Mouse (Mus musculus) CH12.LX (cell line): ENCODE measurements around the gene Astn2. TPM values are rescaled to one million over a fixed set of nuclear protein-coding genes. Genes with fewer than 3 reads are reported as not detected.

Experiments
- DNase-seq: peaks from one replicate; pipeline ENCODE4 v3.0.0-alpha.2; 2013; ENCODE audit errors: extremely low read depth
- H3K27ac ChIP-seq: 2 replicates; pipeline ENCODE4 v1.5.1; 2012; ENCODE audit warnings: low read depth, mild to moderate bottlenecking, control low read depth, moderate library complexity; ENCODE audit not compliant: insufficient read depth
- H3K27me3 ChIP-seq: replicated peaks from 2 replicates; pipeline ENCODE3; 2012; ENCODE audit warnings: inconsistent platforms
- H3K36me3 ChIP-seq, 2 experiments: replicated peaks in 1 of 2; 2 replicates each; pipeline versions ENCODE3 to v1.6.1; 2012; ENCODE audit warnings: inconsistent platforms in 1 of 2, low read length in 1 of 2, mild to moderate bottlenecking in 1 of 2, mixed read lengths in 1 of 2, moderate library complexity in 1 of 2; ENCODE audit not compliant: control insufficient read depth in 1 of 2, insufficient read depth in 1 of 2
- H3K4me1 ChIP-seq, 2 experiments: 2 replicates each; pipeline ENCODE4 v1.6.1; 2012; ENCODE audit warnings: inconsistent platforms in 1 of 2, moderate library complexity in 1 of 2; ENCODE audit not compliant: insufficient read depth in 2 of 2, control insufficient read depth in 1 of 2
- H3K4me2 ChIP-seq: 2 replicates; pipeline ENCODE4 v1.6.1; 2012; ENCODE audit warnings: low read depth, mild to moderate bottlenecking, control low read depth; ENCODE audit not compliant: poor library complexity, insufficient read depth, severe bottlenecking
- H3K4me3 ChIP-seq, 3 experiments: fragments of 150-350 bp in 1 of 3; sonication (generic) in 1 of 3; replicated peaks in 1 of 3; 2 replicates each; pipeline versions ENCODE3 to v1.5.1; 2011 to 2012; ENCODE audit warnings: low read depth in 2 of 3, low read length in 2 of 3, mild to moderate bottlenecking in 2 of 3, moderate library complexity in 2 of 3, control low read depth in 1 of 3, improper control_type of control experiment in 1 of 3, inconsistent platforms in 1 of 3, mixed read lengths in 1 of 3; ENCODE audit not compliant: poor library complexity in 1 of 3
- H3K79me2 ChIP-seq: replicated peaks from 2 replicates; pipeline ENCODE4 v1.6.1; 2012; ENCODE audit warnings: mild to moderate bottlenecking, moderate library complexity; ENCODE audit not compliant: control insufficient read depth, poor library complexity, insufficient read depth, severe bottlenecking; ENCODE audit errors: extremely low read depth
- H3K9ac ChIP-seq: 2 replicates; pipeline ENCODE4 v1.6.1; 2012; ENCODE audit warnings: low read depth, mild to moderate bottlenecking, control low read depth, moderate library complexity; ENCODE audit not compliant: insufficient read depth
- H3K9me3 ChIP-seq: replicated peaks from 2 replicates; pipeline ENCODE3; 2012; ENCODE audit warnings: low read length, inconsistent platforms, mixed read lengths
- CHD1 ChIP-seq: IDR thresholded peaks from 2 replicates; pipeline ENCODE4 v1.6.1; 2012; ENCODE audit warnings: low read depth, low read length, improper control_type of control experiment, inconsistent platforms
- CHD2 ChIP-seq: IDR thresholded peaks from 2 replicates; pipeline ENCODE4 v1.6.1; 2011; ENCODE audit warnings: low read length, improper control_type of control experiment
- EP300 ChIP-seq: IDR thresholded peaks from 2 replicates; pipeline ENCODE4 v1.6.1; 2011; ENCODE audit warnings: low read length, improper control_type of control experiment
- ETS1 ChIP-seq: conservative IDR thresholded peaks from 2 replicates; pipeline ENCODE4 v1.6.1; 2012; ENCODE audit warnings: low read depth, mild to moderate bottlenecking, inconsistent platforms, low read length, improper control_type of control experiment, moderate library complexity
- HCFC1 ChIP-seq: IDR thresholded peaks from 2 replicates; pipeline ENCODE4 v1.6.1; 2012; ENCODE audit warnings: low read depth, mild to moderate bottlenecking, inconsistent platforms, low read length, improper control_type of control experiment
- JUN ChIP-seq: IDR thresholded peaks from 2 replicates; pipeline ENCODE4 v1.6.1; 2011; ENCODE audit warnings: low read depth, mild to moderate bottlenecking, low read length, improper control_type of control experiment, moderate library complexity; ENCODE audit not compliant: insufficient read depth
- KAT2A ChIP-seq: IDR thresholded peaks from 2 replicates; pipeline ENCODE4 v1.6.1; 2012; ENCODE audit warnings: low read length, improper control_type of control experiment, inconsistent platforms; ENCODE audit not compliant: insufficient replicate concordance
- MAX ChIP-seq: IDR thresholded peaks from 2 replicates; pipeline ENCODE4 v1.6.1; 2011; ENCODE audit warnings: low read length, improper control_type of control experiment
- MEF2A ChIP-seq: IDR thresholded peaks from 2 replicates; pipeline ENCODE4 v1.6.1; 2014; ENCODE audit warnings: low read depth, mild to moderate bottlenecking, inconsistent platforms, low read length, improper control_type of control experiment, borderline replicate concordance
- MXI1 ChIP-seq: IDR thresholded peaks from 2 replicates; pipeline ENCODE4 v1.6.1; 2011; ENCODE audit warnings: mild to moderate bottlenecking, low read depth, low read length, improper control_type of control experiment
- NELFE ChIP-seq: IDR thresholded peaks from 2 replicates; pipeline ENCODE4 v1.6.1; 2011; ENCODE audit warnings: low read depth, low read length, improper control_type of control experiment
- PAX5 ChIP-seq: IDR thresholded peaks from 2 replicates; pipeline ENCODE4 v1.6.1; 2012; ENCODE audit warnings: low read length, inconsistent platforms, mixed read lengths
- POLR2A ChIP-seq: IDR thresholded peaks from 2 replicates; pipeline ENCODE4 v1.6.1; 2011; ENCODE audit warnings: low read depth, mild to moderate bottlenecking, improper control_type of control experiment, low read length
- POLR2AphosphoS2 ChIP-seq: IDR thresholded peaks from 2 replicates; pipeline ENCODE4 v1.6.1; 2011; ENCODE audit warnings: low read depth, low read length, improper control_type of control experiment
- RAD21 ChIP-seq: IDR thresholded peaks from 2 replicates; pipeline ENCODE4 v1.6.1; 2011; ENCODE audit warnings: low read depth, mild to moderate bottlenecking, low read length, improper control_type of control experiment, moderate library complexity
- RCOR1 ChIP-seq: conservative IDR thresholded peaks from 2 replicates; pipeline ENCODE4 v1.6.1; 2012; ENCODE audit warnings: low read depth, mild to moderate bottlenecking, inconsistent platforms, low read length, improper control_type of control experiment
- SIN3A ChIP-seq: IDR thresholded peaks from 2 replicates; pipeline ENCODE4 v1.6.1; 2012; ENCODE audit warnings: low read length, improper control_type of control experiment, inconsistent platforms
- SMC3 ChIP-seq: IDR thresholded peaks from 2 replicates; pipeline ENCODE4 v1.6.1; 2011; ENCODE audit warnings: low read depth, low read length, improper control_type of control experiment
- TBP ChIP-seq: conservative IDR thresholded peaks from 2 replicates; pipeline ENCODE4 v1.6.1; 2011; ENCODE audit warnings: low read depth, low read length, improper control_type of control experiment
- TCF12 ChIP-seq: IDR thresholded peaks from 2 replicates; pipeline ENCODE4 v1.6.1; 2014; ENCODE audit warnings: low read depth, mild to moderate bottlenecking, inconsistent platforms, low read length, improper control_type of control experiment
- ZC3H11A ChIP-seq: IDR thresholded peaks from 2 replicates; pipeline ENCODE4 v1.6.1; 2012; ENCODE audit warnings: low read depth, mild to moderate bottlenecking, inconsistent platforms, low read length, improper control_type of control experiment
- ZKSCAN1 ChIP-seq: IDR thresholded peaks from 2 replicates; pipeline ENCODE4 v1.6.1; 2012; ENCODE audit warnings: low read depth, inconsistent platforms, low read length, improper control_type of control experiment, borderline replicate concordance
- ZNF384 ChIP-seq: IDR thresholded peaks from 2 replicates; pipeline ENCODE4 v1.6.1; 2012; ENCODE audit warnings: low read depth, low read length, improper control_type of control experiment, inconsistent platforms
- dilution Hi-C: fragments of 300-500 bp; cut with MboI; formaldehyde crosslinking; loops from 2 replicates; pipeline ENCODE4 v1.14.3; 2020; ENCODE audit warnings: low sequenced_read_pairs; ENCODE audit not compliant: extremely low pct_unique_long_range_greater_than_20kb, extremely low pct_ligation_motif_present
- in situ Hi-C: fragments of 300-500 bp; cut with MboI; formaldehyde crosslinking; loops from 3 replicates; pipeline ENCODE4 v1.14.3; 2019; ENCODE audit warnings: low sequenced_read_pairs, low pct_ligation_motif_present, low pct_unique_long_range_greater_than_20kb, mixed read lengths
- polyA plus RNA-seq: library from polyadenylated mRNA; unstranded; fragments of >175 nt; gene quantifications from 2 replicates; pipeline ENCODE4 v1.2.1, GENCODE M21; 2012; ENCODE audit warnings: low read depth; ENCODE audit not compliant: insufficient read length
- total RNA-seq, 2 experiments: library from RNA; depleted of rRNA; stranded (reverse); fragments of 300-350 nt in 1 of 2; fragments of >200 nt in 1 of 2; gene quantifications; 2 replicates each; pipeline ENCODE4 v1.2.3; 2012 to 2014

Gene Astn2
- total and polyA plus RNA-seq, 3 experiments: not detected

DNA sequence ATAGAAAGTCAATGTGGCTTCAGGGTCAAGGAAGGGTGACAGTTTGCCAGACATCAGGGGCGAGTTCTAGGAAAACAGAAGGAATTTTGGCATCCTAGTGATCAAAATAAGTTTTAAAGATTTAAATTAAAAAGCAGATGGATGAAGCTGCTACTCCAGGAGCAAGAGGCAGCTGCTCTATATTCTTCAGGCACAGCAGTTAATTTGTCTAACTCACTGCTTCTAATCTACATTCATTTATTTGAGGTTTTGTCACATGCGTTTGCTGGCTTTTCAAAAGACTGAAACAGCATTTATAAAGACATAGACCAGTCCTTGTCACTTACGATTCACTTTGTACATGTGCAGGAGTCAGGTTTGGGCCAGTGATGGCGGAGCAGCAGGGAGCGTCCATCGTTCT lies 98.0 kb downstream of the Astn2 start:
- Histone ChIP-seq H3K9ac (no peak overlapping the region), H3K36me3 (no peaks in the 10 kb centered on the region), H3K4me3 (no peak overlapping the region), H3K4me1 (no peaks in the 10 kb centered on the region), H3K4me2 (no peak overlapping the region), H3K9me3 (peaks cover 49% of the 10 kb centered on the region), H3K27ac (no peak overlapping the region), H3K27me3 (no peaks in the 10 kb centered on the region), H3K79me2 (no peaks in the 10 kb centered on the region)
- dilution Hi-C loops: no loop called here
- in situ Hi-C loops: no loop called here
- no peak for DNase-seq
- TF ChIP-seq ZNF384 (no peak), CHD2 (no peak), SMC3 (no peak), RCOR1 (no peak), JUN (no peak), MAX (no peak), MXI1 (no peak), ETS1 (no peak), POLR2A (no peak), KAT2A (no peak), NELFE (no peak), MEF2A (no peak), ZKSCAN1 (no peak), CHD1 (no peak)

DNA sequence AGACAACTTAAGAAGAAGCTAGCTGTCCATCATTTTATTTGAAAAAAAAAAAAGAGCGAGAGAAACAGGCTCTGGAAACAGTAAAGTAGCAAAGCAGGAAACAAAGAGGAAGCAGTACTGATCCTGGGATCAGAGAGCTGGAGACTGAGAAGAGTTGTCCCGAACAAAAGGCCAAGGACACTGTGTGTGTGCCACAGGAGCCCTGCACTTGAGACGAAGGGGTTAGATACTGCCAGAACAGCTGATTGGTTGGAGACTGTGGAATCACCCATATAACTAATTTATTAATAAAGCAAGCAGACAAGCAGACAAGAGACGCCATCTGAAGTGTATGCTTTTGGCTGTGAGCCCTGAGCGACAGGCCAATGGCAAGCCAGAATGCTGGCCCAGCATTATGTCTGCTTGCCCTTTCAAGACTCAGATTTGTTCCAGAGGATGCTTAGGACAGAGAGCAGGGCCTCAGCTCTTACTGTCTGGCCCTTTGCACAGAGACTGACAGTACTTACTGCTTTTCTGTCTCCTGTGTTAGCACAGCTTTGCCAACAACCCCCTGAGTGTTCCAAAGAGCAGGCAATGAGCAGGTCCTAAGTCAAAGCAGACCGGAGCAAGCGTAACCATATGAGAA lies 101.6 kb downstream of the Astn2 start:
- TF ChIP-seq JUN (no peak), ZNF384 (no peak), RCOR1 (no peak), POLR2A (no peak), POLR2AphosphoS2 (no peak), RAD21 (no peak), TCF12 (no peak), ZC3H11A (no peak), ETS1 (no peak), KAT2A (no peak), MXI1 (no peak), TBP (no peak), MEF2A (no peak), HCFC1 (no peak), SIN3A (no peak), CHD2 (no peak), EP300 (no peak), CHD1 (no peak), PAX5 (no peak)
- TF ChIP-seq, all 38 proteins: peak for 0
- no peak for DNase-seq
- H3K27ac ChIP-seq: no peak overlapping the region
- no peaks in the 10 kb centered on the region for H3K27me3 ChIP-seq
- H3K4me3 ChIP-seq: no peak overlapping the region
- dilution Hi-C loops: no loop called here
- H3K79me2 ChIP-seq: no peaks in the 10 kb centered on the region
- H3K9ac ChIP-seq: no peak overlapping the region
- H3K4me1 ChIP-seq: no peaks in the 10 kb centered on the region
- no peaks in the 10 kb centered on the region for H3K36me3 ChIP-seq
- in situ Hi-C loops: no loop called here
- H3K4me2 ChIP-seq: no peak overlapping the region
- peaks cover 63% of the 10 kb centered on the region for H3K9me3 ChIP-seq
